Mouse (Mus musculus) kidney, adult 8-10 months (tissue): ENCODE measurements around the gene Luzp2.
"Not testable (repeated sequence)": the region's sequence is repeated elsewhere in the genome, so short reads cannot be mapped to it uniquely, and the experiment has no call there.

Source experiments
- DNase-seq, 2 experiments: peaks; one replicate each; pipeline ENCODE4 v3.0.0; 2022

Gene Luzp2

DNA sequence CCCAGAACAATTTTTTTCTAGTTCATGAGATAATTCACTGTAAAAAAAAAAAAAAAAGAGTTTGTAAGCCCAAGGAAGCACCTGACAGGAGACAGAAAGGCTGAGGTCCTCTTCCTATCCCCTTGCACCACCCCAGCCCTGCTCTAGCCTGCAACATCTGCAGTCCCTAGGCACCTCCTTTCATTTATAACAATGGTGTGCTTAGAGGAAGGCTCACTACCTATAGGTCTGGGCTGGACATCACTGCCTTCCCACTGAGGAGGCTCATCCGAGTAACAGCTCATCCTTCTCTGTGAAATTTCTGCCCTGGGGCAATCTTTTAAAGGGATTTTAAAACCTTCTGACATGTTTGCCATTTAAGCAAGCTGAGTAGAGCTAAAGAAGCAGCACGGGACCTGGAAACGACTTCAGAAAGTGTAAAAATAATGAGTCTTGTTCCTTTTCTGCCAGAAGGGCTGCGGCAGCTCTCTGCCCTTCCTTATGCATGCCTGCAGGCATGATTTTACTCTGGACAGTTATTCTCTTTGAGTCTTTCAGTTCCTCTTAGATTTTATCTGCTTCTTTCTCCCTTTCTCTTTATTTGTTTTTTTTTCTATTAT, 174.0 kb downstream of the Luzp2 start:
- no peak for DNase-seq

DNA sequence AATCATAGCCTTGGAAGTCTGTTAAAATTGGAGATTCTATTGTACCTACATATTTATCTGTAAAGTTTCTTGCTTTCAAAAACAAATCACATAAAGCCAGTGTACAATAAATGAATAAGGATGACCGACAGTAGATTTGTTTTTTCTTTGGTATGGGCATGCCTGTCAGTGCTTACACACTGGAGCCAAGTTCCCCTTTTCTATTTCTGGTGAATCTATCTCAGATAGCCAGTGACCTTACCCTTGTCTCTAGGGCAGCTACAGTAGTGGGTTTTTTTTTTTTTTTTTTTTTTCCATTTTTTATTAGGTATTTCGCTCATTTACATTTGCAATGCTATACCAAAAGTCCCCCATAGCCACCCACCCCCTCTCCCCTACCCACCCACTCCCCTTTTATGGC, 298.6 kb downstream of the Luzp2 start:
- DNase-seq: not testable (repeated sequence)

DNA sequence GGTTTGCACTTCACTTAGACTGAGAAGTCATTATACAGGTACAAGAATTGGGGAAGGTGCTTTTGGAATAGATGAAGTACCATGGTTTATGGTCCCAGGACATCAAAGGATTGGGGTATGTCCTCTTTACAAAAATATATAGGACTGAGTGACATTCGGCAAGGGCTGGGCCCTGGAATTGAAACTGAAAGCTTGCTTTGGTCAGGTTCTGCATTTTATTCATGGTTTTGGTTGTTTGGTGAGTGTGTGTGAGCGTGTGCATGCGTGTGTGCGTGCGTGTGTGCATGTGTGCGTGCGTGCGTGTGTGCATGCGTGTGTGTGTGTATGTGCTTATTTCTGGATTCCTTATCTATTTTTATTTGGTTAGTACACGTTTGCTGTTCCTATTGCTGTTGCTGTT, 353.6 kb downstream of the Luzp2 start:
- DNase-seq: no peak

DNA sequence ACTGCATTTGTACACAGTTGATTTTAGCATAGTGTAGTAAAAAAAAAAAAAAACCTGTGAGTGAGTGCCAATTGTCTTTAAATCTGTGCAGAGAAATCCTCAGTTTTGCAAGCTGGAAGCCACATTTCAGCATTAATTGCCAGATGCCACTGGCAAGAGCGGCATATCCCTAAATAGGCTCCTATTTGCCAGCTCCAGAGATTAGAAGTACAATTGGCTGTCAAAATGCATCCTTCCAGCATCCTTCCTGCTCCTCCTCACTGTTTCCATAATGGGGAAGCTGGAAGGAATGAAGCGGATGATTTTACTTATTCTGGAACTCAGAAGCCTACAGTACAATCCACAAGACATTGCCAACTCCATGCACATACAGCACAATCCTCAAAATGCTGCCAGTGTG, 354.2 kb downstream of the Luzp2 start:
- DNase-seq: no peak

DNA sequence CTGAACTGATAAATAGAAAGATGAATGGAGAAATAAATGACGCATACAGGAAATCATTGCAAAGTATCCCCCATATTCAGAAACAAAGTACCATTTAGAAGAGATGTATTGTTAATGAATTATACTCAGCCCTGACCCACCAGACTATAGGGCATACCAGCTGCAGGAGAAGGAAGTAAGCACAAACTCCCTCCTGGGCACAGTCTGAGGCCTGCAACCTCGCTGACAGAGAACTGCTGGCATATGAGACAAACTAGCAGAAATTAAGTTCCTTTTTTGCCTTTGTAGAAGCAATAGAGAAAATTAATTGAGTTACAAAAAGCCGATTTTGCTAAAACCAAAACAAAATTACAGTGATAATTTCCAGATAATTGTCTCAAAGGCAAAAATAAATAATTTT, 355.4 kb downstream of the Luzp2 start:
- DNase-seq: no peak

DNA sequence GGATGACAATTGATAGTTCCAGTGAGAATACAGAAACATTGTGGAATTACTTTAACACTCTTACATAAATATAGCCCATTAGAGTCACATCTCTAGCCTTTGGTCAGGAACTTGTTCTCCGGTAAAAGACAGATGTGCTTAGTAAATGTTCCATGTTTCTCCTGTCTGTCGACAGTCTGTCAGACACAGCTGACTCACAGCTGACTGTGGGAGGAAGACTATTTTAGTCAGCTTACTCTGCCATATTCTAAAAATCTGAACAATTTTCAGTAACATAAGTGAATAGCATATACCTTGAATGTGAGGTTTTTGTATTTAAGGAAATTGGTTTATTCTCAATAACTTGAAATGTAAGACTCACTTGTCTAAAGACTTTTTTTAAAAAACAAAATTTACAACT, 363.5 kb downstream of the Luzp2 start:
- DNase-seq: no peak

DNA sequence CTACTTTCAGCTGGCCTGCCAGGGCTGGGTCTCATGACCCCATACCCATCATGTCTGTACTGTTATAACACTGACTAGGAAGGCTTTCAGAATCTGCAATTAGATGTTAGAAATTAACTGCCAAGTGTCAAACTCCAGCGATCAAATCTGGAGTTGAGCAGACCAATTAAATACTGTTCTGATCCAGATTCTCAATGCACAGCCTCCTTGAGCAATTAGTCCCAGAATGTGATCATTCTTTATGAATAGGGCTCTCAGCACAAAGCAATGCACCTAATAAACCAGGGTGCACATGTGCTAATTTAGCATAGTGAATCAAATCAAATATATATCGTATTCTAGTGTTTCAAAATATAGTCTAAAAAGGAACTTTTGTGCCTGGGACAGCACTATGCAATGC, 387.7 kb downstream of the Luzp2 start:
- no peak for DNase-seq

DNA sequence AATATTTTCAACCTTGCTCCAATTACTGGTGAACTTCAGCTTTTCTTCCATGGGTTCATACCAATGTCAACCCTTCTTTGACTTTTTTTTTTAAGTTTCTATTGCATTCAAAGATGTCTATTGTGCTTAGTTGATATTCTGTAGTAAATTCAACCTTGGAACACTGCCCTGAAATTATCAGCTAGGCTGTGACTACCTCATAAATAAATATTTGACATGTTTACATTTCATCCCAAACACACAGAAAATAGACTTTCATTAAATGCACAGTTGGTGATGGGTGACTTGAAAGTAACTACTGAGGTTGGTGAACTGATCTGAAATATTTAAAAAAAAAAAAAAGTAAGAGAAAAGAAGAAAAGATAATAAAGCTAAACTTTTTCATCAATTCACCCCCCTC, 394.1 kb downstream of the Luzp2 start:
- no peak for DNase-seq
